Mouse (Mus musculus): ENCODE measurements at regions not wholly inside any gene's neighbourhood (a gene's known extent, or its start where the extent isn't known, plus 50 kb on each side); places are given as distances from the start of the nearest gene placed in this dataset.

DNA sequence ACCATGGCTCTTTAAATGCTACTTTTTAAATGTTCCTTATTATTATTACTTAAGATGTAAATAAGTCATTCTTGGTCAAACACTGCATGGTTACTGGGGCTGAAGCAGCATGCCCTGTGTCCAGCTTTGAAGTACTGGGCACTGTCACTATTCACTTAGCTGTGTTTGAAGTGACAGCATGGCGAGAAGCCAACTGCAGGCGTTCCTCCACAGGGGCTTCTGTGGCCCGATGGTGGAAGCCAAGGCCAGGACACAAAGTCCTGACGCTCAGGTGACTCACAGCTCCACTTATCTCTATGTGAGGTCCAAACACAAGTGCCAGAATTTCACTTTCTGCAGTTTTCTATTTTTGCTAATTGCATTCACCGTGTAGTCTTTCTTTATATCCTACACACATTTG, 65.3 kb downstream of the Cdca7 start:
- DNase-seq = no peak

DNA sequence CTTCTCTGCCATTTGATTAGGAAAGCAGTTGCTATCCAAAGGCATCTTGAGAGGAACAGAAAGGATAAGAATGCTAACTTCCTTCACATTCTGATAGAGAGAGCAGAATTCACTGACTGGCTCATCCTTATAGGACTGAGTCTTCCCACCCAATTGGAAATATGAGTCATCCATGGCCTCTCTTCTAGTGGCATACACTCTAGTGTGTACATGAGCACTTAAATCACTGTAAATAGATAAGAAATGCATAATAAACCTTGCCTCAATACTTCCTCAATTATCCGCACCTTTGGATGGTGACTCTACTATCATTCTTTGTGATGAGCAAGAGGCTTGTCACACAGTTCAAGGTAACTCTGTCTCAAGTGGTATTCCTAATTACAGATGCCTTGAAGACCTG, 69.5 kb downstream of the Cdca7 start:
- no peak for DNase-seq

- DNase-seq = no peak
Observed at GRCm38 (mm10) chr2:72546476-72546875, 70.5 kb downstream of the Cdca7 start.

GRCm38 (mm10) chr2:72546963-72547362, 71.0 kb downstream of the Cdca7 start:
- DNase-seq = no peak

DNA sequence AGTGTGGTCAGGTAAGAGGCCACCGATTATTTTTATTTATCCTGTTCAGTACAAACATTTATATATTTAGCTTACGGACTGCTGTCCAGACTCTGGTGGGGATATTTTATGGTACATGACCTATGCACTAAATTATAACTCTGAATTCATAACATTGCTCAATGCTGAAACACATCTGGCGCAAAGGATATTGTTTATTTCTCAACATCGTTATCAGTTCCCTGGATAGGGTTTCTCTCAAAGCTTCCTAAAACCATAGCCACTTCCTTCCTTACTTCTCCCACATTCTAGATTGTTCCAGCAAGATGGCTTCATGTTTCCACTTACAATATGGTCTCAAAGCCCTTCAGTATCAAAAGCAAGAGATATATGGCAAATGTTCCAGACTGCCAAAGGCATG, 75.3 kb downstream of the Cdca7 start:
- no peak for DNase-seq

GRCm38 (mm10) chr2:72554603-72555002, 78.6 kb downstream of the Cdca7 start:
- DNase-seq = no peak

GRCm38 (mm10) chr2:72555116-72555515, 79.2 kb downstream of the Cdca7 start:
- no peak for DNase-seq

- DNase-seq = no peak
Observed at GRCm38 (mm10) chr2:72555556-72555955, 79.6 kb downstream of the Cdca7 start.

GRCm38 (mm10) chr2:72556064-72556821, 80.3 kb downstream of the Cdca7 start:
- DNase-seq = no peak

DNA sequence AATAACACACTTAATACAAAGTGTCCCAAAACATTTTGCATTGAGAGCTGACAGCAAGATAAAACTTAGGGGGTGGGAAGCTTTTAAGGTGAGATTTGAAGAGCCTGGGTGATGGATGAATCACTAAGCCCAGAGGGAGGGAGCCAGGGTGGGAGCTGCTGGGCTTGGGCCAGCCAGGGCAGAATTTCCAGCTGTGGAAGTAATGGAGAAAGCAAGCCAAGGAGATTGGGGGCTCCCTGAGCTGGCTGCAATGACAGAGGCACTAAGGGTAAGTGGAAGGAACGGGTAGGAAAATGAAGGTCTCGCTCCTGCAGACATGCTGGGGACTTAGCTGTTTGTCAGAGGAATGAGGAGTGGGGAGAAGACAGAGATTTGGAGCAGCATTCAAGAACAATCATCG, 81.2 kb downstream of the Cdca7 start:
- no peak for DNase-seq

- no peak for DNase-seq
Observed at GRCm38 (mm10) chr2:72557565-72558260, 81.8 kb downstream of the Cdca7 start.

GRCm38 (mm10) chr2:72561383-72561782, 85.4 kb downstream of the Cdca7 start:
- no peak for DNase-seq

DNA sequence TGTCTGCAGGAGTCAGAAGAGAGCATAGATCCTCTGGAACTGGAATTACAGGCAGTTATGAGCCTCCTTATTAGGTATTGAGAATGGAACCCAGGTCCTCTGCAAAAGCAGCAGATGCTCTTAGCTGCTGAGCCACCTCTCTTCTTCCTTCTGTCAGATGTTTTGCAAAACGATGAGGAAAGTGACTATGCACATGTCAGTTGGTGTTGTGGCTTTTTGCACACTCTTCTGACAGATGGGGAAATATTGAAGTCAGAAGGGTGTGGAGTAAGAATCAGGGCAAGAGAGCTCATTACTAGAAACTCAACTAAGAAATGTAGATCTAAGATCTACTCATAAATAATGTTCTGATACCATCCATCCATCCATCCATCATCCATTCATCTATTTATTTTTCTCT, 102.4 kb downstream of the Cdca7 start:
- no peak for DNase-seq

- no peak for DNase-seq
Observed at GRCm38 (mm10) chr2:72581136-72581535, 105.2 kb downstream of the Cdca7 start.

DNA sequence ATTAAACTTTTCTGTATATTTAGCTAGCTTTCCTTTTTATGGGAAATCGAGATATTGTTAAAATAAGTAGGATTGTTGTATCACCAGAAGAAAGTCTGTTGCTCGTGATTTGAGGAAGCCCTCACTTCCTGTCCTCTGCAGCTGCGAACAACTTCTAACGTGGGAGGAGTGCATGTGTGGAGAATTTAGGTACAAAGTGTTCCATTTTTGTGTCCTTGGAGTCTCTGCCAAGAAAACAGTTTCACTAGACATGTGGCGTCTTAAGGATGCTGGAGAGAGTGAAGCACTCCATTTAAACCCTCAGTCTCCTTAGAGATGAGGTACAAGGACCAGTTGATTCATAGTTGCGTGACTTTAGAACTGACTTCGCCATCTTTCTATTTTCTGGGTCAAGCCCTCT, 112.9 kb downstream of the Cdca7 start:
- DNase-seq = no peak

DNA sequence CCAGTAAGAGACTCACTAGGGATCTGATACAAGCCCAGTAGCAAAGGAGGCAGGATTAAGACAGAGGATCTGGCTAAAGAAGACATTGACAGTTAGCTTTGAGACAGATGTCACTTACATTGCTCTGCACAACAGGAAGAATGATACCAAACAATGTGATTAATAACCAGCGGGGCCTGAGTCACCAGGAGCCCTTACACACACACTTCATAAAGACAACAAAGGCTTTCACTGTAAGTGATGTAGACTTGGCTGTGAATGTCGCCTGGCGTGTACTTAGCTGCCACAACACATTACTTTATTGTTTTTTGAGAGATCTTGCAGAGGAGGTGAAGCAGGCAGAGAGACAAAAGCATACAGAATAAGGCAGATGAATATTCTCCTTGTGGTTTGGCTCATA, 116.1 kb downstream of the Cdca7 start:
- no peak for DNase-seq

GRCm38 (mm10) chr2:72596994-72597925, 121.3 kb downstream of the Cdca7 start:
- no peak for DNase-seq

DNA sequence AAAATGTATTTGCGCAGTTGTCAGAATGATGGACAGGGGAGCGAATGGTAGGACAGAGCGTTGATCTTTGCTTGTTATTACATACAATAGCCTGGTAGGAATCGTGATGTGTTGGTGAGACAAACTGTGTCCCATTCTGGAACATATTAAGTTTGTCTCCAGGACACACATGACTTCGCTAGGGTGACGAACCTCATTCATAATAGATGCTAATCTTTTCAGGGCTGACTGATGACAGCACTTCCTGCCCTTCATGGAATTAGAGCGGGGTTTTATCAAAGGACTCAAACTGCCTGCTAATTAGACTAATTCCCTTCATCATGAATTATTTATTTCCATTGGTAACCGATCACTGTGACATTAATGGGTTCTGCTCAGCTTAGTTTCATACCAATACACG, 122.0 kb downstream of the Cdca7 start:
- no peak for DNase-seq

GRCm38 (mm10) chr2:72600723-72601122, 124.8 kb downstream of the Cdca7 start:
- no peak for DNase-seq

DNA sequence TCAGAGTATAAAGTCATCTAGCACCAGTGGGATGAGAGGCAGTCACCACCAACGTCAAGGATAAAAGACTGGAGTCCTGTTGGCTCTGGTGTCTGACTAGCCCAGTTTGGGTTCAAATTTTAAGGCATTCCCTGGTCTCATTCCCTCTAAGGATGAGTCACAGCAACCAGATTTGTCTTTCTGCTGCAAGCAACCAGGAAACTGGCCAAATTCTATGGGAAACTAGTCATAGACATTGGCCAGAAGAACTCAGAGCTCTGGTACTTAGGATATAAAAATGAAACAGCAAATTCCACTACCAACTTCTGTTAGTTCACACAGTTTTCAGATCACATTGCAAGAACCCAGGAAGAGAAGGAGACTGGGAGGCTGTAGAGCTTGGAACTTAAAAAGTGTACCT, 126.2 kb downstream of the Cdca7 start:
- DNase-seq = no peak

- no peak for DNase-seq
Observed at GRCm38 (mm10) chr2:72612221-72612620, 136.3 kb downstream of the Cdca7 start.

DNA sequence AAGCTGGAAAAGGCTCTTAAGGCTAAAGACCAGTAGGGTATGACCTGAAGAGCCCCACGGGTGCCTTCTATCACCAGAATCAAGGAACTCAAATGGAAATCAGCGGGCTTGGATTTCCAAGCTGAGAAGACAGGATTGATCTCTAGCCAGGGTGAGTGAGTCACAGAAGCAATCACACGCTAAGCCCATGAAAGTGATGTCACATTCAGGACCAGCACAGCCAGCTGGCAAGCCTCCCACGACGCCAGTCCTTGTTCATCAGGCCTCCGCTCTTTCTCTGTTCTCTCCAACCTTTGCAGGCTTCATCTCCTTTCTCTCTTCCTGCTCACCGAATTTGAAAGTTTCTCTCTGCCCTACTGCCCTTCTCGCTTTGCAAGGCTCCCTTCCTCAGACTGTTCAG, 138.3 kb downstream of the Cdca7 start:
- no peak for DNase-seq

- no peak for DNase-seq
Observed at GRCm38 (mm10) chr2:72615869-72616268, 139.9 kb downstream of the Cdca7 start.

DNA sequence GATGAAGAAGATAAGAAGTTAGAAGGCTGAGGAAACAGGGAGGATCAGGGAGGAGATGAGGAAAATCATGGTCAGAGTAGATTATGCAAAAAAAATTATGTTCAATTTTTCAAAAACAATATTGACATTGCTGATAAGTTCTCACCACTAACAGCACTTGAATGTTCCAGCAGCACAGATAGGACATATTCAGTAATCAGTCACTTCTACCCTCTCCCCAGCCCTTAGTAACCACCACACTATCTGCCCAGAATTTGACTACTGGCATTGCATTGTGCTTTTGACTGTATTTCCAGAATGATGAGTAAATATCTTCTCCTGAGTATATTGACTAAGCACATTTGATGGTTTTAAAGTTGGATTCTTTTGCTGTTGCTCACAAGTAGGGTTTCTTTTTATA, 140.5 kb downstream of the Cdca7 start:
- no peak for DNase-seq
